Mouse (Mus musculus) adrenal gland, postnatal 10 days (tissue): ENCODE measurements at regions not wholly inside any gene's neighbourhood (a gene's known extent, or its start where the extent isn't known, plus 50 kb on each side); places are given as distances from the start of the nearest gene placed in this dataset.
"Not testable (repeated sequence)": the region's sequence is repeated elsewhere in the genome, so short reads cannot be mapped to it uniquely, and the experiment has no call there.

ENCODE experiments used
- DNase-seq: peaks from one replicate; pipeline ENCODE4 v3.0.0; 2021; ENCODE audit warnings: mixed read lengths

GRCm38 (mm10) chr17:61337094-61337493 lies 1544.0 kb downstream of the Efna5 start:
- DNase-seq = no peak

- DNase-seq = no peak
Measured at GRCm38 (mm10) chr17:61325401-61325800, 1555.7 kb downstream of the Efna5 start.

- DNase-seq = no peak
Measured at GRCm38 (mm10) chr17:61320865-61321264, 1560.3 kb downstream of the Efna5 start.

GRCm38 (mm10) chr17:61313424-61313823 lies 1567.7 kb downstream of the Efna5 start:
- DNase-seq = no peak

- no peak for DNase-seq
Measured at GRCm38 (mm10) chr17:61311189-61311588, 1569.9 kb downstream of the Efna5 start.

- DNase-seq = no peak
Measured at GRCm38 (mm10) chr17:61303611-61304010, 1577.5 kb downstream of the Efna5 start.

- DNase-seq = peak; percentile 6
Measured at GRCm38 (mm10) chr17:61301984-61302383, 1579.1 kb downstream of the Efna5 start.

GRCm38 (mm10) chr17:61301171-61301570 lies 1579.9 kb downstream of the Efna5 start:
- DNase-seq = no peak

GRCm38 (mm10) chr17:61291129-61291528 lies 1590.0 kb downstream of the Efna5 start:
- no peak for DNase-seq

GRCm38 (mm10) chr17:61288590-61288989 lies 1592.5 kb downstream of the Efna5 start:
- no peak for DNase-seq

GRCm38 (mm10) chr17:61273631-61274030 lies 1607.5 kb downstream of the Efna5 start:
- no peak for DNase-seq

- not testable (repeated sequence) for DNase-seq
Measured at GRCm38 (mm10) chr17:61256526-61256925, 1624.6 kb downstream of the Efna5 start.

- DNase-seq = no peak
Measured at GRCm38 (mm10) chr17:61248411-61248810, 1632.7 kb downstream of the Efna5 start.

- DNase-seq = no peak
Measured at GRCm38 (mm10) chr17:61217198-61217722, 1663.9 kb downstream of the Efna5 start.

- no peak for DNase-seq
Measured at GRCm38 (mm10) chr17:61204316-61204715, 1676.8 kb downstream of the Efna5 start.

GRCm38 (mm10) chr17:61187880-61188279 lies 1693.2 kb downstream of the Efna5 start:
- DNase-seq = not testable (repeated sequence)

- DNase-seq = no peak
Measured at GRCm38 (mm10) chr17:61176586-61176985, 1704.5 kb downstream of the Efna5 start.

GRCm38 (mm10) chr17:61159437-61159836 lies 1721.7 kb downstream of the Efna5 start:
- DNase-seq = peak; percentile 8

GRCm38 (mm10) chr17:61137006-61137405 lies 1744.1 kb downstream of the Efna5 start:
- no peak for DNase-seq

GRCm38 (mm10) chr17:61127767-61128166 lies 1753.3 kb downstream of the Efna5 start:
- no peak for DNase-seq

- no peak for DNase-seq
Measured at GRCm38 (mm10) chr17:61106302-61106701, 1774.8 kb downstream of the Efna5 start.

- no peak for DNase-seq
Measured at GRCm38 (mm10) chr17:61060450-61060849, 1820.7 kb downstream of the Efna5 start.

GRCm38 (mm10) chr17:61058471-61058870 lies 1822.6 kb downstream of the Efna5 start:
- DNase-seq = peak; percentile 19

- no peak for DNase-seq
Measured at GRCm38 (mm10) chr17:61033544-61034251, 1847.4 kb downstream of the Efna5 start.
